Mouse (Mus musculus) kidney, postnatal 10 days (tissue): ENCODE results near the gene Tbc1d10c.
"Not testable (repeated sequence)": the region's sequence is repeated elsewhere in the genome, so short reads cannot be mapped to it uniquely, and the experiment has no call there.

Source experiments
- DNase-seq: peaks from one replicate; pipeline ENCODE4 v3.0.0; 2021; ENCODE audit warnings: mixed read lengths

Gene Tbc1d10c

GRCm38 (mm10) chr19:4140147-4140546 is 50.9 kb downstream of the Tbc1d10c start:
- no peak for DNase-seq

GRCm38 (mm10) chr19:4139446-4139845 is 51.6 kb downstream of the Tbc1d10c start, which contains the start of gene Gpr152:
Gpr152 (plus strand) TSS chr19:4139787.
- DNase-seq = no peak

- DNase-seq = no peak
Observed at GRCm38 (mm10) chr19:4137913-4138312, 53.2 kb downstream of the Tbc1d10c start.

GRCm38 (mm10) chr19:4136463-4136862 is 54.6 kb downstream of the Tbc1d10c start:
- no peak for DNase-seq

GRCm38 (mm10) chr19:4135963-4136345 is 55.1 kb downstream of the Tbc1d10c start:
- not testable (repeated sequence) for DNase-seq

GRCm38 (mm10) chr19:4135229-4135962 is 55.7 kb downstream of the Tbc1d10c start:
- not testable (repeated sequence) for DNase-seq

- no peak for DNase-seq
Observed at GRCm38 (mm10) chr19:4134354-4134753, 56.7 kb downstream of the Tbc1d10c start.
